Mouse (Mus musculus) CD4-positive, CD25-positive, alpha-beta regulatory T cell, adult 2 months (primary cell): ENCODE measurements around the gene Itsn1.
A peak's percentile ranks its signal among the peaks of the same experiment; 100 is the strongest.

ENCODE experiments used
- DNase-seq: peaks from one replicate; pipeline ENCODE4 v3.0.0-alpha.2; 2012; ENCODE audit warnings: low read depth, low spot score

The Itsn1 gene

DNA sequence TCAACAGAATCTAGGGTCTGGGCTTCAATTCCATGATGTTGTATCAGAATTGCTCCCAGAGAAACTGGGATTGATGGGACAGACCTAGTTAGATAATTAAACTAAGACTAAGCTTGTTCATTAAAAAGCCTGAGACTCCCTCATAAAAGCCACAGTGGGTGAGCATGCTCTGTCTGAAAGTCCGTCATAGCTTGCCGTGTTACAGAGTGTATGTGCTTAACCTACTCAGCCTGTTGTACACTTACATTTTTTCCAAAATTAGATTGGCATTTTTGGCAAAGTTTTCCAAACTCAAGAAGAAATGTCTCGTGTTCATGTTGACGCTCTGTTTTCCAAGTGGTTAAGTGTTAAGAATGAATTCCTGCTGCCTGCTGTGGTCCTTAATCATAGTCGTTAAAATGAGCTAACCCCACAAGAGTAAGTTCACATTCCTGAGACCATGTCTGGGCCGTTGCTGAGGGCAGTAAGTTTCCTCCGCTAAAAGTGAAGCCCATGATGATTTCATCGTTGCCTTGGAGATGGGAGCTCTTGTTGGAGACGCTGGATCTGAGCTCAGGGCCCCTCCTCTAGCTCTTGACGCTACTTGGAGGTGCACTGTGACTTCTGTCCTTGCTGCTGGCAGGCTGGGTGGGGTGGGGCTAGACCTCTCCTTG lies 117.1 kb downstream of the Itsn1 start:
- no peak for DNase-seq

DNA sequence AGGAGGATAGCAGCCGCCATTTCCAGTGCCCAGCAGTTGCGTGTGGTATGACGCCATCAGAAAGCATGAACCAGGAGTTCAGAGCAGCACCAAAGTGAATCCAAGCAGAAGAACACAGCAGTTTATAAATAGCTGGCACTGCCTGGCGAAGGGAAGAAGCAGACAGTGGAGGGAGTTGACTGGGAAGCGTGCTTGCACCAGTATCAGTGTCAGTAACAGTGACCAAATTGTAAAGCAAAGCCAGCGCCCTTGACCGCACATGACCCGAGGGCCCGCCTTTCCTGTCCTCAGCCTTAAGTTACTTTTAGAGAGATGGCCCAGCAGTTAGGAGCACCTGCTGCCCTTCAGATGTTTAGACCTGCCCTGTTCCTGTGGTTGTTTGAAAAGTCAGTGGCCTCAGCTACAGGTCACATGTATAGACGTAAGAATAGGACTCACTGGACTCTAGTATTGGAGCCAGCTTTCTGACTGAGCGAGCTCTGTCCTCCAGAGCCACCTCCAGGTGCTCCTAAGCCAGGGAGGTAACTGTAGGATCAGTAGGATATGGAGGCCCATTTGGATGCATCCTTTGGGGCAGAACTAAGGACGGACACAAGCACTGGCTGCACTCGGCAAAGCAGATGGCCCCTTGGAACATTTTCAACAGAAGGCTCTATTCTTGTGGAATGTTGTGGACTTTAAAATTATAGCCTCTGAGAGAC lies 118.6 kb downstream of the Itsn1 start:
- DNase-seq, result no peak

DNA sequence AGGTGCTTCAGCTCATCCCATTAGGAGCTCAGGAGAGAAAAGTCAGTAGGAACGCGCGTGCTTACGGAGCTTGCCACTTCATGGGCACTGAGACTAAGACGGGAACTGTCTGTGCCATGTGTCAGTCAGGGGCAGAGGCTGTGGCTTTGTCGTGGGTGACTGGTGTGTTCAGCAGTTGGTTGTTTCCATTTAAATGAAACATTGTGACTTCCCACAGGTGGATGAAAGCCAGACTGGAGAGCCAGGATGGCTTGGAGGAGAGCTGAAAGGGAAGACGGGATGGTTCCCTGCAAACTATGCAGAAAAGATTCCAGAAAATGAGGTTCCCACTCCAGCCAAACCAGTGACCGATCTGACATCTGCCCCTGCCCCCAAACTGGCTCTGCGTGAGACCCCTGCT lies 119.4 kb downstream of the Itsn1 start:
- no peak for DNase-seq

DNA sequence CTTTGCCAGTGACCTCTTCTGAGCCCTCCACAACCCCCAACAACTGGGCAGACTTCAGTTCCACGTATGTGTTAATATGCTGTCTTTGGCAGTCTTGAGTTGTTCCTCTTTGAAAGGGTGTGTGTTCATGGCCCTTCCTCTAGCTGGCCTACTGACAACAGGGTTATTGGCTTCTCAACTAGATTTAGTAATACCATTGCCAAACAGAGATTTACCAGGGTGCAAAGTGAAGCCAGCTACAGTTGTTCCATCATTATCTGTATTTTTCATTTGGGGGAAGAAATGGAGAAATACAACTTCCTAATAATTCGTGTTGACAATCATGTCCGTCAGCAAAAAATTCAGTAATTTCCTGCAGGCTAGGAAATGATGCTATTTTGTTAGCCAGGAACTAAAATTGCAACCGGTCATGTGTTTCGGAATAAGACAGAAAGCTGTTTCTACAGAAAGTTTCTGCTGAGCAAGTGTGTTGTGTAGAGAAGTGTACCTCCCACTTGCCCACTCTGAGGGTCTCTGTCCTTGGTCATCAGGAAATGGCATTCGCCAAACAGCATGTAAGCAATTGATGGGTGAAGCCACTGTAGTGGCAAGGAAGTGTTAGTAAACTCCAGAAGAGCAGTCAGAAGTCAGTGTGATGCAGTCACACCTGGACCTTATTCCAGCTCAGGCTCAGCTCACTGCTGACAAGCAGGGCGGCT lies 120.0 kb downstream of the Itsn1 start:
- DNase-seq, result no peak

DNA sequence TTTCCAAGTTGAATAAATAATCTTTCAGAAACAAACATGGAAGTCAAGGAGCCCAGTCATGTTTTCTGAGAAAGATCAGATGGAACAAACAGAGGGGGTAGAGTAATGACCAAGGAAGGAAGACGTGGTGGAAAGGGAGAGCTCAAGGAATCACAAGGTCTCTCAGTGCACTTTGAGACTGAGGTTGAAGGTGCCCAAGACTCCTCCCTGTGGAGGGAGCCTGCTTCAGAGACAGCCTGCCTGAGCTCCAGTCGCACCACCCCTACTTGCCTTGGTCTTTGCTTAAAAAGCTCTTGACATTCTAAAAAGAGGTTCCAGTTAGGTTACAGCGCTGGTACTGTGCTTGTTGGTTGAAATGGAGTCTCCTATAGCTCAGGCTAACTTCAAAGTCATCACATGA lies 121.1 kb downstream of the Itsn1 start:
- no peak for DNase-seq

DNA sequence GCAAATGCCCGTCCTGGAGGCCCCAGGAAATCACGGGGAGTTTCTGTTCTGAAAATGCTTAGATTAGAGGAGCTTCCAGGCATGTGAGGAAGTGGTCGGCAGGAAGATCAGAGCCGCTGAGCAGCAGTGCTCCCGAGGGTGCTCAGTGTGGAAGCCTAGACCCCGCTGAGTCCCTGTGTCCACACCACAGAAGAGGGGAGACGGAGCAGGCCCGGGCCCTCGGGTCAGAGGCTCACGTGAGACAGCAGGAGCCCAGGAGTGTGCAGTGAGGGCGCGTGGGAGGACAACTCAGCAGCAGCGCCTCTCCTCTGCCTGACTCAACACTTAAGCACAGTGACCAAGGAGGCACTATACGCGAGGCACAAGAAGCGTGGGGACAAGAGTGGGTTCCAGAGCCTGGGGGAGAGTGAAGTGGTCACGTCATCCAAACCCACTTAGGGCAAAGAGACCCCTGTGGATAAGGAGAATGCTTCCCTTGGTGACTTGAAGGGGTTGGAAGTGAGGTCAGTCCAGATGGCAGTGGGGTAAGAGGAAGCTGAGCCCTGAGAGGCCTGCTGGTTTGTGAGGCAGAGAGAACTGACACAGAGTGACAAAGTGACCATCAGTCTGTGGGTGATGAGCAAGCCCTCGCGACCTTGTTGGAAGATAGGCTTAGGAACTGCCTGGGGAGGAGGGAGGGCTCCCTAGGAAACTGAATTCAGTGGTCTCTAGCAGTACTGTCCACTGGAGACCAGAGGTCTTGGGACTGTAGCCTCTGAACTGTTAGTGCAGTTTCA lies 122.6 kb downstream of the Itsn1 start:
- no peak for DNase-seq

DNA sequence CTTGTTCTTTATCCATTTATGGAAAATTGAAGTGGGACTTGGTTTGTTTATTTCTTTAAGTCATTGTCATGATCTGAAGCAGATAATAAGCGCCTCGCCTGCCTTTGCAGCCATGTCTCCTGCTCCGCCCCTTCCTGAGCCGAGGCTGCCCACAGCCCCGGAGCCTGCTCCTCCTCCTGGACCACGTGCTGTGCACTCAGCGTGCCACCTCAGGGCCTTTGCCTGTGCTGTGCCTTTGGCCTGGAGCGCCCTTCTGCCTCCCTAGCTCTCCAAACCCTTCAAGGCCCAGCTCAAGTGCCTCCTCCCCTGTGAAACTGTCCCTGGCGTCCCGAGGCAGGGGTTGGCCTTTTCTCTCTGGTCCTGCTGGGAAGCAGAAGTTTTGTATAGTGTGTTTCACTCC lies 123.7 kb downstream of the Itsn1 start:
- DNase-seq, result no peak

DNA sequence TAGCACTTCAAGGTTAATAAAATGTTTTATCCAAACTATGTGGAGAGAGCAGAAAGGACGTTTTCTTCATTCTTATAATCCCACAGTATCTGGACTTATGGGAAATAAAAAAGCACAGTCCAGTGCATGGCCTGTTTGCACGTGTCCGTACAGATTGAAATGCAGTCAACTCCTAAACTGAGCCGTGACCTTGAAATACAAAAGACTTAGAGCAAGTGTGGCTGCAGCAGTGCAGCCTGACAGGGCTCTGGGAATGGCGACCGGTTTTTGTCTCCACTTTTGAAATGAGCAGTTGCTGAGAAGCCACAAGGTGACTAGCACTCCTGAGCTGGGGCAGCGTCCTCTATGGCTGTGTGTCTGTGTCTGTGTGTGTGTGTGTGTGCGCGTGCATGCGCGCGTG lies 124.1 kb downstream of the Itsn1 start:
- DNase-seq, result no peak

DNA sequence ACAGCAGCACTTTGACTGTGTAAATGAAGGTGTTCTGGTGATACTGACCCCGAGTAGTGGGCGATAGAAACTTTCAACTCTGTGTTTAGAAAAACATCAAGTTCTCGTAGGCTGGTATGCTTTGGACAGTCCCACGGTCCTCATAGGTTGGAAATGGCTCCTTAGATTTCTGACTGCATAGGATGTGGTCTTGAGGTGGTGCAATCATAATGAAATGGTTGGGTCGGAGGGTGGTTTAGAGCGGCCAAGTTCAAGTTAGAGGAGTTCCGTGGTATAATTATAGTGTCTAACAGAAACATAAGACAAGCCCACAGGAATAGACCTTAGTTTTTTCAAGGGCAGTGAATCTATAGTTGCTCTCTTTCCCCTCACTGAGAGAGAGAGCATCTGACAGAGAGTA lies 129.6 kb downstream of the Itsn1 start:
- DNase-seq, result no peak

DNA sequence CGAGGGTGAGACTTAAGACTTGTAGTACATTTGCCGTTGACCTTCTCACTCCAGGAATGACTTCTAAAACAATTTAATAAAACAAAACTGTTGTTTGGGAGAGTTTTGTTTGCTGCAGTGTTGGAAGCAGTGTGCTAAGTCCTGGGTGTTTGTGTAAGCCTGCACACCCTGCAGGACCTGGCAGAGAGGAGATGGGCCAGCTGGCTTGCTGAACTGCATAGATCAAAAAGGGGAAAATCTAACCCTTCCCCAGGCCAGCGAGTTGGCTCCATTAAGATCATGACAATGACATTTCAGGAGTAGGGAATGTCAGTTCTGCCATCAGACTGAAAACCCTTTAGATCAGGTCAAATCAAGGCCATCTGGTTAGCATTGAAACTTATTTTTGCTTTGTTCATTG lies 130.1 kb downstream of the Itsn1 start:
- DNase-seq, result no peak

DNA sequence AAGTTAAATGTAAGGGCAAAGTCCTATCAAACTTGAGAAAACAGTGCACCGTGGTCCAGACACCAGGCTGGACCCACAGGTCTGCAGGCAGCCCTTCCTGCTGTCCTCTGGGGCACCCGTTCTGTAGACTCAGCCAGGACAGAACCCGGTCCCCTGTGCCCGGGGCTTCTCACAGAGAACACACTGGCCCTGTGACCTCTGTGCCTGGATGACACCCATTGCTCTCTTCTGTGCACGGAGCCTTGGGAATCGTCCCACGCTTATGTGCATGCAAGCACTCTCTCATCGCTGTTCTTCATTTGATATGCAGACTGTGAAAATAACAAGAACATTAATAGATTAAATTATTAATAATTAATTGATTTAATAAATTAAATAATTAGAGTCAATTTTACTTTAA lies 130.9 kb downstream of the Itsn1 start:
- DNase-seq, result no peak

DNA sequence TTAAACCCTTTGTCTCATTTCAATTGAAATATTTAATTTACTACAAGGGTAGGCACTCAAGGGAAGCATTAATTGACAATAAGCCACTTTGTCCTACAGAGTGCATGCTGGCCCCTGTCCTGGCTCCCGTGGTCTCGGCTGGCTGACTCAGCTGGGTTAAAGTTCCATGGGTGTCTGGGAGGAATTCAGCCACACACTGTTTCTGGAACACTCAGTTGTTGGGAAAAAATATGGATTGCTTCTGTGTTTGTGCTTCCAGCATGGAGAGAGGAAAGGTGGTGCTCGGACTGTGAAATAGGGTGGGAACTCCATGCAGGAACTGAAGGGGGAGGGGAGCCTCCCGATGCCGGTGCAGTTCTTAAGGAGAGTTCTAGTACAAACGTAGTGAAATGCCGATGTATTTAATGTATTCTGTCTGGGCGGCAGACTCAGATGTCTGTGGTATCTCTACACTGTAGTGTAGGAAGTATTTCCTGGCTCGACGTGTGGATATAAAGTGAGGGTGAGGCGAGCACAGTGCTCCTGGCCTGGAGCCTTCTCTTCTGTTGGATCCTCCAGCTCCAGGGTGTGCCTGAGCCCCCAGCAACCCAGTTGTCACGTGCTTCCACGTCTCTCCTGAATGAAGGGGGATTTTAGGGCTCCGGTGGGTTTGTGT lies 131.5 kb downstream of the Itsn1 start:
- no peak for DNase-seq

DNA sequence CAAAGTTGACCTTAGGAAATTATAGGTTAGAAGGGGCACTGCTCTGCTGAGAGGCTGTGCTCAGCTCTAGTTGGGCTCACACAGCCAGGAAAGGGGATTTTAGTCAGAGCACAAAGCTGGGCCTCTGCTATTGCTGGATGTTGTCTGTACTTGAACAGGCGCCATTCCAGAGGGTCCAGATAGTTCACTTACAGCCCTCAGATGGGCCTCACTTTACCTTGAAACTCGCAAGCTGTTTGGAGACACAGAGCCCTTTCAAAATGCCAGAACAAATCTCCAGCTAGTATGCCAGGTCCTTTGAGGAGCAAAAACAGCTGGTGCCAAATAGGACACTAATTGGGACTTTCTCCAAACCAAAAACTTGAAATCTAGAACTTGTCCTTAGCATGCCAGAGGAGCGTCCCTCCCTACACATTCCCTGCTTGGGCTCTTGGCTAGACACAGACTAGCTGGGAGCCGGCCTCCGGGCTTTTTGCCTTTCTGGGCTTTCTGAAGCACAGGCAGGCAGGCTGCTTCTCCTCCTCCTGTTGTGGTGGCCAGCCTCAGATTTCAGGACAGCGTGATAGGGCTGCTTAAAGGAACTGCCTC lies 132.8 kb downstream of the Itsn1 start:
- no peak for DNase-seq

DNA sequence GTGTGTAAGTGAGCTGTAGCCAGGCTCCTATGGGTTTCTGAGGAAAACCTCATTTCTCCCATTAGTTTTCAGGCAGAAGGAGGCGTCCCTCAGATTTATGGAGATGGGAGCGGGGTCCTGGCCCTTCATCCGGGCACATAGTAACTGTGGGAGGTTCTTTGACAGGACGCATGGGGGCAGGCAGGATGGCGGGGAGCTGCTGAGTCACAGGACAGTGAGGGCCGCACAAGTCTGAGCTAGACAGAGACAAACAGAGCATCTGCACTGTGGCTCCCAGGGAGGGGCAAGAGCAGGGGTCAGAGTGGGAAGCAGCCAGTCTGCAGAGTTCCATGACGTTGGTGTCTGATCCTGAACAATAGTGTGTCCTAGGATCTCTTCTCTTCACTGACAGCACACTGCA lies 133.8 kb downstream of the Itsn1 start:
- no peak for DNase-seq

DNA sequence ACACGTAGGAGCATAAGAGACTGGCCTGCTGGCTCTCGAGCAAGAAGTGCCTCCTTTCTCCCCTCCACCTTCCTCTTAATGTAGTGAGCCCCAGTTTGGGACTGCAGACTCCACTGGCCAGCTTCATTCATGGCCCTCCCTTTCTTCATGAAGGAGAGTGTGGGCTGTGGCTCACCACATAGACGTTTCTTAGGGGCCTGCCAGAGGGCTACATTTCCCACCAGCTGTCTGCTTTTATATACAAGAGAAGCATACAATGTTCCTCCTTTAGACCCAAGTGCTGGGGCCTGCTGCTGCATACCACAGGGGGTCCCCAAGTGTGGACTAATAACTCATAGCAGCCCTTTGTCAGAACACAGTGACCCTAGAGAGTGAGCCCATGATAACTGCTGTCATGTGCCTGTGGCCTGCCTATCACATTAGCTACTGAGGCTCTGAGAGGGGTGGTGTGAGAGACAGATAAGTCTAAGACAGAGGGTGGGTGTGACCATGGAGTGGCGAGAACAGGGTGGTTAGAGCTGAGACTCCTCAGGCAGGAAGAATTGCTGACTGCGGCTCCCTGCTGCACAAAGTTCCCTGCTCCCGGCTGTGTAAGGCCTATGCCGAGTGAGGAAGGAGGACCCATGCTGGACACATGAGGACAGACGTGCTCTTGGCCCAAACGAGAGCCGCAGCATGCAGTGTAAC lies 135.7 kb downstream of the Itsn1 start:
- DNase-seq, result no peak

DNA sequence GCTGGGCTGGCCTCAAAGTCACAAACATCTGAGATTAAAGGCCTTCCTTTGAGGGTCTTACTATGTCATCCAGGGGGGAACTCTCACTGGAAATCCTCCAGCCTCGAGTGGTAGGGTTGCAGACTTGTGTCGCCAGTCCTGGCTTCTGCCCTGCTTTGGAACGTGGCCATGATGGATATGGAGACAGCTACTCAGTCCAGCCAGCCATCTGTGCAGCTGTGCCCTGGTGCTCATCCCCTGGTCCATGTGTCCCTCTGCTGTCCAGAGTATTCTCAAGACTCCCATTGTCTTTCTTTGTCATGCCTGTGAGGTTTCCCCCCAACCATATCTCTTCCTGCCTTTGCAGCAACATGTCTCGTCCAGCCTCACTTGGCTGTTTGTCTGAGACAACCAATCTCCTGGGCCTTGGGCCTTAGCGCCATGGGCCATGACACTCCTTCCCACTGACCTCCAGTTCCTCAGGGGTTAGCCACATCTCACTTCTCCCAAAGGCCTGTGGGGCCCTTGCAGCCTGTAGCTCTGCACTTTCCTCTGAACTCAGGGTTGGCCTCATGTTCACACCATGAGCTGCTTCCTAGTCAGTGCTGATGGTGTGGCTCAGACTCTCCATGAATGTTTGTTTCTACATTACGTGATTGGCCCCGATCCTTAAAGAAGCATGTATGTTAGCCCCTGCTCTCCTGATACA lies 136.6 kb downstream of the Itsn1 start:
- no peak for DNase-seq

DNA sequence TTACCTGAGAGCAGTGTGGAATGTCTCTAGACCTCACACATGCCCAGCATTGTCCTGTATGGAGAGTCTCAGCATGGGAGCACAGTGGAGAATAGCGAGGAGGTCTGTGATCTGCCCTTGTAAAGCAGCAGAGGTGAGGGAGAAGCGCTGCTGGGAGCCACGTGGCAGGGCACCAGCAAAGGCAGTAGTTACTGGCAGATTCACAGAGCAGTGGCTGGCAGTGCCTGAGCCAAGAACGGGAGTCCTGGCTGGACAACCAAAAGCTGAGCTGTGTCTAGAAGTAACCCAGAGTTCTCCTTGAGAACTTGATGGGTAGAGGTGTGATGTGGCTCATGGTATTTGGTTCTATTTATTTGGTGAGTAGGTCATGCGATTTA lies 137.2 kb downstream of the Itsn1 start:
- DNase-seq, result no peak

DNA sequence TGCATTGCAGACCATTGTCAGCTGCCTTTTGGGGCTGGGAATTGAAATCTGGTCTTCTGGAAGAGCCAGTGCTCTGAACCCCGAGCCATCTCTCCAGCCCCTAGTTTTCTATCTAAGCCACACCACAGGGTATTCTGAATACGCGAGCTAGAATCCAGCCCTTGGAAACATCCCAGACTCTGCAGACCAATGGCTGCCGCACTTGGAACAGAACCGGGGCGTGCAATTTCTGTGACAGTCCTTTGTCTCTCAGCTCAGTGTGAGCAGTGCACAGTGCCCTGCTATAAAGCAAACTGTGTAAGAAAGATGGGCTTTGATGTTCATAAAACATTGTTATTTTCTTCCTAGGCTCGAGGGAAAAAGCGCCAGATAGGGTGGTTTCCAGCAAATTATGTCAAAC lies 138.6 kb downstream of the Itsn1 start:
- no peak for DNase-seq

DNA sequence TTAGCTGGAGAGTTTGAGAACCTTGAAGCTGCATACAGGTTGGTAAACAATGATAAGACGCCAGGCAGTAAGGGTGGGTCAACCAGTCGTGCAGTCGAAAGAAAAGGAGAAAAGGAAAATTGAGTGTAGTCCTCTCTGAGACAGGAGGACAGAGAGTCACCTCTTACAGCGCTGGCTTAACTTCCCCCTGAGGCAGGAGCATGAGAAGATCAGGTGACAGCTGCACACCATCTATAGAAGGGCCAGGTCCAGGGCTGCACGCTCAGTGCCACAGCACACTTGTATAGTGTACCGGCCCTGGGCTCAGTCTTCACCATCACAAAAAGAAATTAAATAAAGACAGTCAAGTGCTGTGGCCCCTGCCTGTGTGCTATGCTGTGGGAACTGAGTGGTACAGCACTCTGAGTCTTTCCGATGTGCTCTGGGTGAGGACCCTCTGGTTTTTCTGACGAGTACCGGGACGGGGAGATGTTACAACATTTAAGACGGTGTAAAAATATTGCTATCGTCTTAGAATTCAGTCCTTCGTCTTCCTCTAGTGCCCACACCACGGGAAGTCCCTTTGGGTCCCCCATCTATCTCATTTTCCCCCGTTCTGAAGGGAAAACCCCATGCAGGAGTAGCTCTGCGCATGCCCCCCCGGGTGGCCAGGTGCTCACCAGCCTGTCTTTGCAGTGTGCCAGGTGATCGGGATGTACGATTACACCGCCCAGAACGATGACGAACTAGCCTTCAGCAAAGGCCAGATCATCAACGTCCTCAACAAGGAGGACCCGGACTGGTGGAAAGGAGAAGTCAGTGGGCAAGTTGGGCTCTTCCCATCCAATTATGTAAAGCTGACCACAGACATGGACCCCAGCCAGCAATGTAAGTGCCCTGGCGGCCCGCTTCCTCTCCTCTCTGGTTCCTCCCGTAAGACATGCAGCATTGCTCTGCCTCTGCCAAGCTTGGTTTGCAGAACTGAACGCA lies 140.1 kb downstream of the Itsn1 start:
- DNase-seq, result peak; percentile 70
